Comparison of ENCODE assay signal across 9 mouse cellular contexts in the genomic region with DNA sequence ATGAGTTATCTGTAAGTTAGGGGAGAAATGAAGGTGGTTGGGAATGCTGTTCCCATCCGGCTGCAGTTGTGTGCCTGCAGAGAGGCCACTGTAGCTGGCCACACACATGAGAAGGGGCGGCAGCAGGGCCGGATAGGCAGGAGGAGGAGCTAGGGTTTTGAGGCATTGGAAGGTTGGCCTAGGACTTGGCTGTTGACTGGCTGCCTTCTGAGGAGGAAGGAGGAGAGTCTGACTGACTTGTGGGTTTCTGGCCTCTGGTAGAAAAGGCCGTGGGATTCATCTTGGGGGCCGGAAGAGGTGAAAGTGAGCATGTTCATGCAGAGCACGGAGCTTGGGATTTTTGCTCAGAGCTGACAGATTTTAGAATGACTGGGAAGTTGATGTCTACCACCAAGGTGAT. TPM values are rescaled to one million over a fixed set of nuclear protein-coding genes. Genes with fewer than 3 reads are reported as not detected.
DNase-seq lines count a peak whose midpoint lies in the region; ATAC-seq and TF ChIP-seq lines count a peak whose summit lies in the region.
"Had no signal": no experiment of that assay in that cellular context is flagged by ENCODE, and none has a peak within 500 bp of the region (broad histone marks: within the 10 kb centered on the region; RNA-seq: fewer than 3 reads in every experiment).

No protein-coding gene starts in this region.

- peaks cover 100% of the 10 kb centered on the region for H3K36me3 ChIP-seq in E14TG2a.4 (ENCODE audit: insufficient read depth, low read length)
- peaks cover 17% of the 10 kb centered on the region; the same call in 1 of the 2 replicates for H3K36me3 ChIP-seq in intestine, postnatal 0 days (ENCODE audit: control insufficient read depth, insufficient read depth)

- peak overlapping the region; percentile 59 for H3K4me3 ChIP-seq in E14TG2a.4 (replicated peaks; ENCODE audit: low read length)
- H3K4me3 ChIP-seq in intestine, postnatal 0 days (ENCODE audit: low read depth, low read length) = no peak overlapping the region
- H3K4me3 ChIP-seq: midbrain, embryonic 12.5 days had no signal

- peak overlapping the region; percentile 37 for H3K4me2 ChIP-seq in intestine, postnatal 0 days (replicated peaks; ENCODE audit: low read depth)
- H3K4me2 ChIP-seq: midbrain, embryonic 12.5 days had no signal

- peak overlapping the region; percentile 82 for H3K27ac ChIP-seq in intestine, postnatal 0 days (ENCODE audit: low read depth, low read length)
- H3K27ac ChIP-seq: midbrain, embryonic 12.5 days had no signal

- DNase-seq in CD4-positive, CD25-positive, alpha-beta regulatory T cell, adult 2 months (ENCODE audit: low read depth, low spot score) = peak; percentile 20
- peak; percentile 57 for DNase-seq in lung, postnatal 36 days
- DNase-seq in cerebellum, postnatal 10 days = no peak
- no peak for DNase-seq in urinary bladder, postnatal 25 days (ENCODE audit: low spot score)
- no peak for DNase-seq in left cerebral cortex, adult 9 months (ENCODE audit: low spot score in 2 of 2)
- no peak for DNase-seq in embryo, embryonic 11 days

- WGBS in intestine, postnatal 0 days = 51% methylated on average over 6 of the region's 6 CpGs

- ATAC-seq in intestine, postnatal 0 days = no peak

- H3K27me3 ChIP-seq in E14TG2a.4 (ENCODE audit: insufficient read depth, low read length) = no peaks in the 10 kb centered on the region
- no peaks in the 10 kb centered on the region for H3K27me3 ChIP-seq in intestine, postnatal 0 days (replicated peaks; ENCODE audit: control insufficient read depth, insufficient read depth, low read length)
- H3K27me3 ChIP-seq: midbrain, embryonic 12.5 days had no signal

- TF ChIP-seq CTCF in E14TG2a.4 (conservative IDR thresholded peaks at IDR 0.05; ENCODE audit: low read length) = no peak
- TF ChIP-seq CTCF in intestine, postnatal 0 days (IDR thresholded peaks at IDR 0.05; ENCODE audit: low read depth) = no peak

- peaks cover 99% of the 10 kb centered on the region for H3K4me1 ChIP-seq in E14TG2a.4 (replicated peaks; ENCODE audit: low read depth, low read length)
- H3K4me1 ChIP-seq in intestine, postnatal 0 days (replicated peaks; ENCODE audit: control insufficient read depth, insufficient read depth, low read length) = peaks cover 28% of the 10 kb centered on the region
- H3K4me1 ChIP-seq: midbrain, embryonic 12.5 days had no signal

- no peaks in the 10 kb centered on the region for H3K9me3 ChIP-seq in E14TG2a.4 (ENCODE audit: low read length)
- no peaks in the 10 kb centered on the region for H3K9me3 ChIP-seq in intestine, postnatal 0 days (ENCODE audit: control insufficient read depth)
- H3K9me3 ChIP-seq: midbrain, embryonic 12.5 days had no signal

- no peak overlapping the region for H3K9ac ChIP-seq in intestine, postnatal 0 days (ENCODE audit: low read depth, low read length)
- H3K9ac ChIP-seq: midbrain, embryonic 12.5 days had no signal

RNA-seq across cellular contexts. Expression of a gene that starts 32.1 kb away (rescaled TPM):
- 15.3 and 18.4 TPM in 2 replicates for polyA plus RNA-seq in intestine, postnatal 0 days (2015; fragmentation: Nextera tagmentation; extraction: Ambion mirVana)

Comparison
In these comparisons a context has a peak if more than half of its experiments do, and no peak if none do; other contexts are left out.
1. DNase-seq: peak in CD4-positive, CD25-positive, alpha-beta regulatory T cell, adult 2 months (single experiment) and lung, postnatal 36 days (single experiment); none in cerebellum, postnatal 10 days (0 of 2), urinary bladder, postnatal 25 days (single experiment), left cerebral cortex, adult 9 months (0 of 2) and embryo, embryonic 11 days (single experiment).